Mouse (Mus musculus) MEL (cell line): ENCODE results near the gene Gm11172. TPM values are rescaled to one million over a fixed set of nuclear protein-coding genes. Genes with fewer than 3 reads are reported as not detected.

Experiments used
- DNase-seq: peaks from one replicate; pipeline ENCODE4 v3.0.0; 2011; ENCODE audit warnings: low read depth, low spot score
- H3K27ac ChIP-seq: 2 replicates; pipeline ENCODE4 v1.5.1; 2012; ENCODE audit warnings: low read depth, mild to moderate bottlenecking, control low read depth, low read length, moderate library complexity; ENCODE audit not compliant: control insufficient read depth
- H3K27me3 ChIP-seq, 2 experiments: fragments of 150-350 bp in 1 of 2; sonication (generic) in 1 of 2; 2 replicates each; pipeline ENCODE4 v1.6.1; 2012; ENCODE audit warnings: low read length in 2 of 2, mild to moderate bottlenecking in 2 of 2, improper control_type of control experiment in 1 of 2, moderate library complexity in 1 of 2; ENCODE audit not compliant: insufficient read depth in 2 of 2, control insufficient read depth in 1 of 2
- H3K36me3 ChIP-seq, 2 experiments: 2 replicates each; pipeline ENCODE4 v1.6.1; 2012 to 2014; ENCODE audit warnings: low read length in 2 of 2, improper control_type of control experiment in 1 of 2, inconsistent platforms in 1 of 2, mild to moderate bottlenecking in 1 of 2; ENCODE audit not compliant: insufficient read depth in 2 of 2, control insufficient read depth in 1 of 2
- H3K4me1 ChIP-seq, 2 experiments: fragments of 150-350 bp in 1 of 2; sonication (generic) in 1 of 2; 2 replicates each; pipeline ENCODE4 v1.6.1; 2012; ENCODE audit warnings: low read length in 2 of 2, improper control_type of control experiment in 1 of 2, mild to moderate bottlenecking in 1 of 2; ENCODE audit not compliant: insufficient read depth in 2 of 2, control insufficient read depth in 1 of 2
- H3K4me3 ChIP-seq, 2 experiments: fragments of 150-350 bp in 1 of 2; sonication (generic) in 1 of 2; 2 replicates each; pipeline ENCODE4 v1.5.1; 2012; ENCODE audit warnings: low read depth in 2 of 2, low read length in 2 of 2, mild to moderate bottlenecking in 2 of 2, moderate library complexity in 2 of 2, control low read depth in 1 of 2, improper control_type of control experiment in 1 of 2; ENCODE audit not compliant: control insufficient read depth in 1 of 2, insufficient read depth in 1 of 2
- H3K79me2 ChIP-seq: 2 replicates; pipeline ENCODE4 v1.6.1; 2012; ENCODE audit warnings: mild to moderate bottlenecking, low read length, moderate library complexity; ENCODE audit not compliant: control insufficient read depth, poor library complexity, insufficient read depth
- H3K9ac ChIP-seq: 2 replicates; pipeline ENCODE4 v1.6.1; 2012; ENCODE audit warnings: low read depth, mild to moderate bottlenecking, control low read depth, low read length, moderate library complexity; ENCODE audit not compliant: control insufficient read depth, poor library complexity, severe bottlenecking
- H3K9me3 ChIP-seq: fragments of 150-350 bp; sonication (generic); replicated peaks from 2 replicates; pipeline ENCODE4 v1.6.1; 2012; ENCODE audit warnings: mild to moderate bottlenecking, low read length, improper control_type of control experiment, moderate library complexity; ENCODE audit not compliant: insufficient read depth
- CHD1 ChIP-seq: IDR thresholded peaks from 2 replicates; pipeline ENCODE4 v1.6.1; 2012; ENCODE audit warnings: low read depth, mild to moderate bottlenecking, inconsistent platforms, low read length, improper control_type of control experiment
- CTCF ChIP-seq, 3 experiments: IDR thresholded peaks in 2 of 3; conservative IDR thresholded peaks in 1 of 3; 2 replicates each; pipeline ENCODE4 v1.5.1; 2011 to 2012; ENCODE audit warnings: low read length in 3 of 3, low read depth in 2 of 3, mild to moderate bottlenecking in 2 of 3, improper control_type of control experiment in 1 of 3, inconsistent platforms in 1 of 3, mixed read lengths in 1 of 3, moderate library complexity in 1 of 3; ENCODE audit not compliant: control insufficient read depth in 1 of 3, insufficient read depth in 1 of 3, poor library complexity in 1 of 3, severe bottlenecking in 1 of 3
- EP300 ChIP-seq, 2 experiments: IDR thresholded peaks; 2 replicates each; pipeline ENCODE4 v1.6.1; 2011; ENCODE audit warnings: improper control_type of control experiment in 2 of 2, low read length in 2 of 2, low read depth in 1 of 2, mild to moderate bottlenecking in 1 of 2
- HCFC1 ChIP-seq: IDR thresholded peaks from 2 replicates; pipeline ENCODE4 v1.6.1; 2012; ENCODE audit warnings: low read depth, mild to moderate bottlenecking, inconsistent platforms, low read length, improper control_type of control experiment, moderate library complexity
- MAX ChIP-seq: IDR thresholded peaks from 2 replicates; pipeline ENCODE4 v1.6.1; 2011; ENCODE audit warnings: low read length, improper control_type of control experiment
- MAZ ChIP-seq: IDR thresholded peaks from 2 replicates; pipeline ENCODE4 v1.6.1; 2012; ENCODE audit warnings: low read depth, mild to moderate bottlenecking, inconsistent platforms, low read length, improper control_type of control experiment
- MYB ChIP-seq: IDR thresholded peaks from 2 replicates; pipeline ENCODE4 v1.6.1; 2011; ENCODE audit warnings: mild to moderate bottlenecking, low read depth, low read length, improper control_type of control experiment
- POLR2AphosphoS2 ChIP-seq: IDR thresholded peaks from 2 replicates; pipeline ENCODE4 v1.6.1; 2011; ENCODE audit warnings: low read length, improper control_type of control experiment
- POLR2AphosphoS5 ChIP-seq: IDR thresholded peaks from 2 replicates; pipeline ENCODE4 v1.6.1; 2012; ENCODE audit warnings: low read depth, borderline replicate concordance, mild to moderate bottlenecking, inconsistent platforms, low read length, moderate library complexity, mixed read lengths
- TAL1 ChIP-seq: IDR thresholded peaks from 2 replicates; pipeline ENCODE4 v1.6.1; 2012; ENCODE audit warnings: mild to moderate bottlenecking, inconsistent platforms, low read length, moderate library complexity, mixed read lengths
- TCF12 ChIP-seq: IDR thresholded peaks from 2 replicates; pipeline ENCODE4 v1.6.1; 2014; ENCODE audit warnings: low read depth, mild to moderate bottlenecking, inconsistent platforms, low read length, improper control_type of control experiment, moderate library complexity
- ZC3H11A ChIP-seq: IDR thresholded peaks from 2 replicates; pipeline ENCODE4 v1.6.1; 2012; ENCODE audit warnings: low read depth, mild to moderate bottlenecking, inconsistent platforms, low read length, improper control_type of control experiment
- ZKSCAN1 ChIP-seq: IDR thresholded peaks from 2 replicates; pipeline ENCODE4 v1.6.1; 2012; ENCODE audit warnings: low read depth, mild to moderate bottlenecking, inconsistent platforms, low read length, improper control_type of control experiment, moderate library complexity
- polyA plus RNA-seq, 2 experiments: library from polyadenylated mRNA; stranded (reverse) in 1 of 2; unstranded in 1 of 2; fragments of >175 nt in 1 of 2; fragments of >200 nt in 1 of 2; gene quantifications; 2 replicates each; pipeline versions ENCODE4 v1.2.1 to v1.2.4; 2012; ENCODE audit warnings: low replicate concordance in 2 of 2, low read depth in 1 of 2; ENCODE audit not compliant: insufficient read length in 2 of 2, insufficient read depth in 1 of 2, missing spikeins in 1 of 2
- total RNA-seq: library from RNA; depleted of rRNA; stranded (reverse); fragments of 300-350 nt; gene quantifications from 2 replicates; pipeline ENCODE4 v1.2.3, GENCODE M21; 2012; rRNA removed

The Gm11172 gene
- total and polyA plus RNA-seq, 3 experiments: not detected

DNA sequence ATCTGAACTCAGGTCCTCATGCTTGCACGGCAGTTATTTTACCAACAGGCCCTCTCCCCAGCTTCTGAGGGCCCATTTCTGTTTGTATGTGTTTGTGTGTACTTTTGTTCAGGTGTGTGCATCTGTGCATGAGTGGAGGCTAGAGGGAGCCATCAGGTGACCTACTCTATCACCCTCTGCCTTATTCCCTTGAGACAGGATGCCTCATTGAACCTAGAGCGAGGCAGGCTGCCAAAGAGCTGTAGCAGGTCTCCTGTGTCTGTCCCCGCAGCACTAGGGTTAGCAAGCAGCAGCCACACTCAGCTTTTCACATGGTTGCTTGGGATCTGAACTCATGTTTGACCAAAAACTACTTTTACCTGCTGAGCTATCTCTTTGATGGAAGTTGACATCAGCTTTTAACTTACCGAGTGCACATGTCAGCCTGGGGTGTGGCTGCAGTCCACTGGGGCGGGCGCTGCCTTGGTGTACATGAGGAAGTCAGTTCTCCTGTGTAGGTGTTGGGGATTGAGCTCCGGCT is 47.1 kb downstream of the Gm11172 start:
- no peaks in the 10 kb centered on the region for H3K4me1 ChIP-seq
- no peaks in the 10 kb centered on the region for H3K79me2 ChIP-seq
- no peaks in the 10 kb centered on the region for H3K36me3 ChIP-seq
- no peaks in the 10 kb centered on the region for H3K9me3 ChIP-seq
- H3K4me3 ChIP-seq: no peak overlapping the region
- no peak for DNase-seq
- H3K27ac ChIP-seq: no peak overlapping the region
- TF ChIP-seq ZKSCAN1: no peak
- TF ChIP-seq CHD1: no peak
- no peak for TF ChIP-seq EP300 (IDR thresholded peaks at IDR 0.05; ENCODE audit: low read depth in 1 of 2, low read length in 2 of 2)
- TF ChIP-seq HCFC1: no peak
- no peak for TF ChIP-seq MYB
- no peak for TF ChIP-seq TCF12
- no peak for TF ChIP-seq CTCF (IDR thresholded peaks at IDR 0.05 in 2 of 3, conservative IDR thresholded peaks at IDR 0.05 in 1 of 3; ENCODE audit: control insufficient read depth in 1 of 3, insufficient read depth in 1 of 3, low read depth in 2 of 3, low read length in 3 of 3, poor library complexity in 1 of 3, severe bottlenecking in 1 of 3)
- no peak for TF ChIP-seq POLR2AphosphoS2
- no peak for TF ChIP-seq MAZ
- no peak for TF ChIP-seq POLR2AphosphoS5
- no peak for TF ChIP-seq MAX
- TF ChIP-seq TAL1: no peak
- H3K9ac ChIP-seq: no peak overlapping the region
- no peaks in the 10 kb centered on the region for H3K27me3 ChIP-seq

- H3K4me1 ChIP-seq: no peaks in the 10 kb centered on the region
- no peak overlapping the region for H3K27ac ChIP-seq
- no peaks in the 10 kb centered on the region for H3K79me2 ChIP-seq
- H3K27me3 ChIP-seq: no peaks in the 10 kb centered on the region
- no peaks in the 10 kb centered on the region for H3K36me3 ChIP-seq
- H3K9me3 ChIP-seq: no peaks in the 10 kb centered on the region
- H3K9ac ChIP-seq: no peak overlapping the region
- H3K4me3 ChIP-seq: no peak overlapping the region
- DNase-seq: no peak
- no peak for TF ChIP-seq ZC3H11A
Observed at GRCm38 (mm10) chr16:10861408-10861807, 48.7 kb downstream of the Gm11172 start.

Other genes with a start within 250 kb of the Gm11172 start
- gene Socs1, start 27.4 kb upstream of the Gm11172 start, total RNA-seq: 0.07 and 0.12 TPM in 2 replicates
- gene Socs1, start 27.4 kb upstream of the Gm11172 start, polyA plus RNA-seq: under 1 TPM in 1 of 2 experiments, not detected in 1; 0.36 TPM
- not detected in 2 replicates for gene Tnp2, start 24.3 kb upstream of the Gm11172 start, total RNA-seq
- not detected for gene Tnp2, start 24.3 kb upstream of the Gm11172 start, polyA plus RNA-seq
- not detected in 2 replicates for gene Prm3, start 22.0 kb upstream of the Gm11172 start, total RNA-seq
- not detected for gene Prm3, start 22.0 kb upstream of the Gm11172 start, polyA plus RNA-seq
- gene Prm2, start 16.8 kb upstream of the Gm11172 start, total RNA-seq: not detected in 2 replicates
- gene Prm2, start 16.8 kb upstream of the Gm11172 start, polyA plus RNA-seq: not detected
- gene Prm1, start 7.1 kb upstream of the Gm11172 start, total RNA-seq: not detected in 2 replicates
- gene Prm1, start 7.1 kb upstream of the Gm11172 start, polyA plus RNA-seq: not detected
- 2.6 and 2.8 TPM in 2 replicates for gene Rmi2, start 22.1 kb downstream of the Gm11172 start, total RNA-seq
- gene Rmi2, start 22.1 kb downstream of the Gm11172 start, polyA plus RNA-seq: 1 to 10 TPM in 1 of 2 experiments, not detected in 1; 8.0 TPM
- 0.42 and 0.73 TPM in 2 replicates for gene Snn, start 248.0 kb downstream of the Gm11172 start, total RNA-seq
- 1 to 10 TPM in 1 of 2 experiments, not detected in 1; 2.4 TPM for gene Snn, start 248.0 kb downstream of the Gm11172 start, polyA plus RNA-seq